Comparison of ENCODE assay signal across 18 mouse cellular contexts in the genomic region with DNA sequence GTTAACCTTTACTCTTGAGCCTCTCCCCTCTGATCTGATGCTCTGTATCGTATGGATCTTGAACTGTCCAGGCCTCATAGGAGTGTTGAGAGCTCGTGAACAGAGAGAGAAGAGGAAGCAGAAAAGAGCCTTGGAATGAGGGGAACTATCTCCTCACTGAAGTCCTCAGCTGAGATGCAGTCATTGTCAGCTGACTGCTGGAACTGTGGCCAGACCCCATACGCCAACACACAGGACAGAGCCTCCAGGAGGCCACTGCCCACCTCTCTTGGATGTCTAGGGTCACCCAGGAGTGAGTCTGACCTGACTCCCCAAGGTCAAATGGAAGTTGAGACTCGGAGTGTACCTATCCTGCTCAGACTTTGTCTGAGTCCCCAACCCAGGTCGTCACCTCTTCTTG.
A peak's percentile ranks its signal among the peaks of the same experiment; 100 is the strongest.
DNase-seq lines count a peak whose midpoint lies in the region; ATAC-seq and TF ChIP-seq lines count a peak whose summit lies in the region.
"Had no signal": no experiment of that assay in that cellular context is flagged by ENCODE, and none has a peak within 500 bp of the region (broad histone marks: within the 10 kb centered on the region; RNA-seq: fewer than 3 reads in every experiment).

No protein-coding gene starts in this region.

- H3K27me3 ChIP-seq in cerebellum, adult 2 months (ENCODE audit: control insufficient read depth, insufficient read depth, low read length) = no peaks in the 10 kb centered on the region
- no peaks in the 10 kb centered on the region for H3K27me3 ChIP-seq in heart, embryonic 13.5 days (replicated peaks)
- no peaks in the 10 kb centered on the region for H3K27me3 ChIP-seq in heart, postnatal 0 days (ENCODE audit: control insufficient read depth, insufficient read depth, low read length)
- H3K27me3 ChIP-seq: hindbrain, embryonic 15.5 days; limb, embryonic 13.5 days; midbrain, embryonic 15.5 days; Patski had no signal

- peak overlapping the region; percentile 20; the same call in 1 of the 2 replicates for H3K4me2 ChIP-seq in heart, embryonic 13.5 days
- no peak overlapping the region for H3K4me2 ChIP-seq in heart, postnatal 0 days (ENCODE audit: low read depth, low read length)
- H3K4me2 ChIP-seq: hindbrain, embryonic 15.5 days; limb, embryonic 13.5 days; midbrain, embryonic 15.5 days had no signal

- H3K36me3 ChIP-seq in heart, embryonic 13.5 days = peaks cover 65% of the 10 kb centered on the region
- H3K36me3 ChIP-seq in heart, postnatal 0 days (replicated peaks; ENCODE audit: control insufficient read depth, insufficient read depth, low read length) = peaks cover 21% of the 10 kb centered on the region
- H3K36me3 ChIP-seq: midbrain, embryonic 15.5 days had no signal

- DNase-seq in cerebellum, adult 2 months = no peak
- DNase-seq in cerebellum, postnatal 14 days = no peak
- DNase-seq in heart, postnatal 25 days (ENCODE audit: low spot score) = no peak
- no peak for DNase-seq in left cerebral cortex, adult 2 months (ENCODE audit: extremely low spot score in 1 of 2, low spot score in 2 of 2)
- DNase-seq in left cerebral cortex, postnatal 10 days (ENCODE audit: extremely low spot score in 1 of 2, low spot score in 2 of 2) = no peak
- DNase-seq in heart, postnatal 0 days (ENCODE audit: low spot score) = no peak
- no peak for DNase-seq in cerebellum, adult 11-12 months
- DNase-seq: right cerebral cortex, postnatal 25 days; thymus, adult 2 months had no signal

- intact Hi-C loops in heart, postnatal 25 days (cut with DNase I) = no loop called here
- intact Hi-C loops in left cerebral cortex, adult 2 months (cut with DNase I) = no loop called here
- intact Hi-C loops in left cerebral cortex, postnatal 10 days (cut with DNase I) = no loop called here

- no peak for ATAC-seq in heart, embryonic 13.5 days (ENCODE audit: extremely low read depth, insufficient number of reproducible peaks, low FRiP score, low TSS enrichment)
- ATAC-seq in heart, postnatal 0 days (ENCODE audit: insufficient read depth, low read depth) = no peak
- ATAC-seq: CD4-positive, CD25-positive, alpha-beta regulatory T cell, adult 4 months; intestine, embryonic 16.5 days; midbrain, embryonic 15.5 days; Patski had no signal

- no peak for TF ChIP-seq CTCF in cerebellum, adult 2 months (IDR thresholded peaks at IDR 0.05; ENCODE audit: borderline replicate concordance, insufficient read depth, low read depth, low read length)
- TF ChIP-seq CTCF in left cerebral cortex, adult 2 months (IDR thresholded peaks at IDR 0.05) = no peak
- no peak for TF ChIP-seq CTCF in heart, postnatal 0 days (IDR thresholded peaks at IDR 0.05; ENCODE audit: low read depth)

- H3K9me3 ChIP-seq in heart, embryonic 13.5 days = no peaks in the 10 kb centered on the region
- no peaks in the 10 kb centered on the region for H3K9me3 ChIP-seq in heart, postnatal 0 days (replicated peaks; ENCODE audit: control insufficient read depth, low read length)
- H3K9me3 ChIP-seq: embryonic facial prominence, embryonic 10.5 days; hindbrain, embryonic 15.5 days; limb, embryonic 13.5 days; midbrain, embryonic 15.5 days had no signal

- no peak overlapping the region for H3K4me3 ChIP-seq in cerebellum, adult 2 months (replicated peaks; ENCODE audit: insufficient read depth, low read depth, low read length)
- no peak overlapping the region for H3K4me3 ChIP-seq in heart, embryonic 13.5 days
- H3K4me3 ChIP-seq in left cerebral cortex, adult 2 months = no peak overlapping the region
- H3K4me3 ChIP-seq in heart, postnatal 0 days (ENCODE audit: low read depth, low read length) = no peak overlapping the region
- H3K4me3 ChIP-seq: embryonic facial prominence, embryonic 10.5 days; hindbrain, embryonic 15.5 days; limb, embryonic 13.5 days; midbrain, embryonic 15.5 days; myocyte had no signal

- peak overlapping the region; percentile 2 for H3K27ac ChIP-seq in cerebellum, adult 2 months (ENCODE audit: insufficient read depth, low read length)
- peak overlapping the region; percentile 86 for H3K27ac ChIP-seq in heart, embryonic 13.5 days (replicated peaks)
- peak overlapping the region; percentile 2 for H3K27ac ChIP-seq in left cerebral cortex, adult 2 months
- peak overlapping the region; percentile 70 for H3K27ac ChIP-seq in heart, postnatal 0 days (ENCODE audit: low read depth)
- H3K27ac ChIP-seq: embryonic facial prominence, embryonic 10.5 days; hindbrain, embryonic 15.5 days; limb, embryonic 13.5 days; midbrain, embryonic 15.5 days had no signal

- TF ChIP-seq EP300 in heart, postnatal 0 days (IDR thresholded peaks at IDR 0.05; ENCODE audit: low read depth) = no peak

- 74% methylated on average over 5 of the region's 5 CpGs for WGBS in cerebellum, adult 2 months
- WGBS in heart, embryonic 13.5 days = 48% methylated on average over 5 of the region's 5 CpGs
- WGBS in heart, postnatal 0 days = 42% methylated on average over 5 of the region's 5 CpGs

- no peak for TF ChIP-seq POLR2A in cerebellum, adult 2 months (IDR thresholded peaks at IDR 0.05; ENCODE audit: borderline replicate concordance, insufficient read depth, low read length)

- peaks cover 53% of the 10 kb centered on the region for H3K4me1 ChIP-seq in cerebellum, adult 2 months (ENCODE audit: control insufficient read depth, insufficient read depth, low read length)
- H3K4me1 ChIP-seq in heart, embryonic 13.5 days = peaks cover 76% of the 10 kb centered on the region
- peaks cover 47% of the 10 kb centered on the region for H3K4me1 ChIP-seq in heart, postnatal 0 days (ENCODE audit: control insufficient read depth, insufficient read depth)

- H3K9ac ChIP-seq in heart, embryonic 13.5 days = peak overlapping the region; percentile 44
- H3K9ac ChIP-seq in heart, postnatal 0 days (replicated peaks; ENCODE audit: low read depth, low read length) = no peak overlapping the region
- H3K9ac ChIP-seq: hindbrain, embryonic 15.5 days; limb, embryonic 13.5 days; midbrain, embryonic 15.5 days had no signal

Comparison
In these comparisons a context has a peak if more than half of its experiments do, and no peak if none do; other contexts are left out.
1. H3K27ac ChIP-seq: peak in every context shown above with its lines; median percentile 86 in heart, embryonic 13.5 days; 70 in heart, postnatal 0 days; 2 in cerebellum, adult 2 months; 2 in left cerebral cortex, adult 2 months.